27 mouse cellular contexts compared by ENCODE assay signal in the genomic region with DNA sequence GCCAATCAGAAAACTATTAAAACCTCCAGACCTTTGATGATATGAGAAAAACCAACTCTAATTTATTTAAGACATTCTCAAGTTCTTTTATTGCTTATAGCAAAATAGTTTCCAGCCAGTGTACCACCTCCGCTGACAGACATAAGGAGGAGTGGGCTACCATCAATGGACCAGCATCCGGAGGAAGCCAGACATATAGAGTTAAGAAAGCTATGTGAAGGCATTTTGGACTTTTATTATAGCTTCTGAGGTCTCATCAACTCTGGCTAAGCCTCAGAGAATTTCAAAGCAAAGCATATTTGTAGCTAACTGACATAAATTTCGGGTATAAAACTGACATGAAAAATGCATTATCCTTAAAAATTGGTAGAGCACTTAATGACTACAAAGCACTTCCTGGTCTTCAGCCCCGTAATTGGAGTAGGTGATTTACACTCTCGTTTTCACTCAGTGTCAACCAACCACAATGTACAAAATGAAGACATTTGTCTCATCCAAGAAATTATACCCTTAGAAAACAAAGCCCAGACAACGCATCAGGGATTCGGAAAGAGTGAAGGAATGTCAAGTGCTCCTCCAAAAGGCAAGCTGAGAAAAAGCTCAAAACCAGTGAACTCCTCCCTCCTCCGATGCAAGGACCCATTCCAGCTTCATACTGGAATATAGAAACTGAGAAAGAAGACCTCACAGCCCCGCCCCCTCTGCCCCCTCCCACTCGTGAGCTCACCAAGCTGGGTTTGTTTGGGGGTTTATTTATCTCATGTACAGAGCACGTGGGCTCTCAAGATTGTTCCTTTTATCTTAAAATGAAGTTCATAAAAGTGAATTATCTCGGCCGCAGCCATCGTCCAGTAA.
A peak's percentile ranks its signal among the peaks of the same experiment; 100 is the strongest.
DNase-seq lines count a peak whose midpoint lies in the region; ATAC-seq and TF ChIP-seq lines count a peak whose summit lies in the region.
"Had no signal": no experiment of that assay in that cellular context is flagged by ENCODE, and none has a peak within 500 bp of the region (broad histone marks: within the 10 kb centered on the region; RNA-seq: fewer than 3 reads in every experiment).

No protein-coding gene starts in this region.

- peak; percentile 57 for ATAC-seq in kidney, embryonic 15.5 days (replicated peaks; ENCODE audit: low FRiP score)
- no peak for ATAC-seq in stomach, embryonic 14.5 days (ENCODE audit: insufficient number of reproducible peaks, insufficient read depth, low FRiP score, low read depth)
- no peak for ATAC-seq in stomach, postnatal 0 days (ENCODE audit: low FRiP score, low TSS enrichment)
- no peak for ATAC-seq in stomach, embryonic 16.5 days (ENCODE audit: insufficient read depth, low FRiP score)
- ATAC-seq: activated CD4-positive, CD25-positive, alpha-beta regulatory T cell, adult 4 months; forebrain, embryonic 15.5 days had no signal

- H3K9me3 ChIP-seq in kidney, embryonic 15.5 days (replicated peaks) = no peaks in the 10 kb centered on the region
- H3K9me3 ChIP-seq in stomach, embryonic 14.5 days (ENCODE audit: control insufficient read depth, low read depth, low read length) = no peaks in the 10 kb centered on the region
- H3K9me3 ChIP-seq in stomach, postnatal 0 days (ENCODE audit: control insufficient read depth, low read length) = no peaks in the 10 kb centered on the region
- no peaks in the 10 kb centered on the region for H3K9me3 ChIP-seq in stomach, embryonic 16.5 days (replicated peaks; ENCODE audit: control insufficient read depth, low read length)
- H3K9me3 ChIP-seq: forebrain, embryonic 10.5 days; forebrain, embryonic 15.5 days; hindbrain, embryonic 12.5 days; midbrain, embryonic 10.5 days; neural tube, embryonic 12.5 days had no signal

- no peak for TF ChIP-seq EP300 in stomach, postnatal 0 days (optimal IDR thresholded peaks at IDR 0.05)

- WGBS in kidney, embryonic 15.5 days = 45% methylated on average over 14 of the region's 14 CpGs
- 79% methylated on average over 14 of the region's 14 CpGs for WGBS in stomach, embryonic 14.5 days
- 85% methylated on average over 14 of the region's 14 CpGs for WGBS in stomach, postnatal 0 days
- 80% methylated on average over 14 of the region's 14 CpGs for WGBS in stomach, embryonic 16.5 days

- peak overlapping the region; percentile 88 for H3K27ac ChIP-seq in kidney, embryonic 15.5 days
- H3K27ac ChIP-seq in stomach, embryonic 14.5 days (ENCODE audit: low read length) = peak overlapping the region; percentile 77
- no peak overlapping the region for H3K27ac ChIP-seq in stomach, postnatal 0 days (replicated peaks)
- H3K27ac ChIP-seq in stomach, embryonic 16.5 days (ENCODE audit: low read length) = peak overlapping the region; percentile 88
- H3K27ac ChIP-seq: forebrain, embryonic 10.5 days; forebrain, embryonic 15.5 days; hindbrain, embryonic 12.5 days; hindbrain, postnatal 0 days; midbrain, embryonic 10.5 days; neural tube, embryonic 12.5 days had no signal

- H3K27me3 ChIP-seq in kidney, embryonic 15.5 days = no peaks in the 10 kb centered on the region
- no peaks in the 10 kb centered on the region for H3K27me3 ChIP-seq in stomach, embryonic 14.5 days (ENCODE audit: control insufficient read depth, insufficient read depth, low read length)
- H3K27me3 ChIP-seq in stomach, postnatal 0 days (ENCODE audit: control insufficient read depth, insufficient read depth, low read length) = no peaks in the 10 kb centered on the region
- H3K27me3 ChIP-seq in stomach, embryonic 16.5 days (ENCODE audit: control insufficient read depth, insufficient read depth, low read length) = no peaks in the 10 kb centered on the region
- H3K27me3 ChIP-seq: forebrain, embryonic 15.5 days; hindbrain, embryonic 12.5 days; neural tube, embryonic 12.5 days had no signal

- intact Hi-C loops in left cerebral cortex, postnatal 25 days (cut with DNase I) = no loop called here

- TF ChIP-seq CTCF in stomach, postnatal 0 days (IDR thresholded peaks at IDR 0.05; ENCODE audit: low read depth) = no peak

- H3K4me2 ChIP-seq in kidney, embryonic 15.5 days = no peak overlapping the region
- H3K4me2 ChIP-seq in stomach, embryonic 14.5 days (replicated peaks; ENCODE audit: low read depth, low read length) = no peak overlapping the region
- no peak overlapping the region for H3K4me2 ChIP-seq in stomach, postnatal 0 days (replicated peaks; ENCODE audit: low read depth)
- H3K4me2 ChIP-seq in stomach, embryonic 16.5 days (ENCODE audit: low read depth, low read length) = no peak overlapping the region
- H3K4me2 ChIP-seq: forebrain, embryonic 15.5 days; heart, embryonic 11.5 days; hindbrain, embryonic 12.5 days; neural tube, embryonic 12.5 days had no signal

- H3K4me1 ChIP-seq in kidney, embryonic 15.5 days = peaks cover 22% of the 10 kb centered on the region
- peaks cover 7% of the 10 kb centered on the region for H3K4me1 ChIP-seq in stomach, embryonic 14.5 days (ENCODE audit: control insufficient read depth, insufficient read depth, low read length)
- no peaks in the 10 kb centered on the region for H3K4me1 ChIP-seq in stomach, postnatal 0 days (replicated peaks; ENCODE audit: control insufficient read depth, insufficient read depth)
- H3K4me1 ChIP-seq in stomach, embryonic 16.5 days (ENCODE audit: control insufficient read depth, insufficient read depth, low read length) = peaks cover 7% of the 10 kb centered on the region
- H3K4me1 ChIP-seq: neural tube, embryonic 12.5 days had no signal

- H3K4me3 ChIP-seq in kidney, embryonic 15.5 days (replicated peaks) = no peak overlapping the region
- H3K4me3 ChIP-seq in stomach, embryonic 14.5 days (ENCODE audit: low read depth, low read length) = no peak overlapping the region
- no peak overlapping the region for H3K4me3 ChIP-seq in stomach, postnatal 0 days (ENCODE audit: low read depth, low read length)
- no peak overlapping the region for H3K4me3 ChIP-seq in stomach, embryonic 16.5 days (replicated peaks; ENCODE audit: low read length)
- H3K4me3 ChIP-seq: forebrain, embryonic 10.5 days; forebrain, embryonic 15.5 days; hindbrain, embryonic 12.5 days; midbrain, embryonic 10.5 days; myocyte; neural tube, embryonic 12.5 days had no signal

- DNase-seq in kidney, postnatal 25 days = no peak
- DNase-seq in kidney, postnatal 4 days = peak; percentile 55 to 60
- no peak for DNase-seq in kidney, adult 18-20 months
- DNase-seq in stomach, postnatal 0 days (ENCODE audit: low spot score) = no peak
- no peak for DNase-seq in left cerebral cortex, postnatal 25 days (ENCODE audit: low spot score in 2 of 2)
- DNase-seq: adrenal gland, adult 2 months; adrenal gland, postnatal 36 days; B cell, adult 2 months; cerebellum, adult 2 months; cerebellum, postnatal 14 days; gastrocnemius, postnatal 36 days; heart, adult 18-20 months; heart, postnatal 36 days; lung, postnatal 10 days; thymus, postnatal 14 days had no signal

- no peaks in the 10 kb centered on the region for H3K36me3 ChIP-seq in kidney, embryonic 15.5 days
- no peaks in the 10 kb centered on the region for H3K36me3 ChIP-seq in stomach, embryonic 14.5 days (ENCODE audit: control insufficient read depth, insufficient read depth, low read length)
- H3K36me3 ChIP-seq in stomach, postnatal 0 days (ENCODE audit: control insufficient read depth, insufficient read depth, low read length) = no peaks in the 10 kb centered on the region
- H3K36me3 ChIP-seq in stomach, embryonic 16.5 days (ENCODE audit: control insufficient read depth, insufficient read depth, low read length) = no peaks in the 10 kb centered on the region
- H3K36me3 ChIP-seq: forebrain, embryonic 10.5 days; forebrain, embryonic 15.5 days; hindbrain, embryonic 12.5 days; midbrain, embryonic 10.5 days; neural tube, embryonic 12.5 days had no signal

- no peak overlapping the region for H3K9ac ChIP-seq in kidney, embryonic 15.5 days
- no peak overlapping the region for H3K9ac ChIP-seq in stomach, embryonic 14.5 days (replicated peaks; ENCODE audit: low read depth, low read length)
- H3K9ac ChIP-seq in stomach, postnatal 0 days (ENCODE audit: low read length) = no peak overlapping the region
- H3K9ac ChIP-seq in stomach, embryonic 16.5 days (ENCODE audit: low read length) = no peak overlapping the region
- H3K9ac ChIP-seq: forebrain, embryonic 15.5 days; hindbrain, embryonic 12.5 days; neural tube, embryonic 12.5 days had no signal

Comparison
In these comparisons a context has a peak if more than half of its experiments do, and no peak if none do; other contexts are left out.
1. DNase-seq: peak in kidney, postnatal 4 days (2 of 2); none in kidney, postnatal 25 days (0 of 2), kidney, adult 18-20 months (single experiment), stomach, postnatal 0 days (single experiment) and left cerebral cortex, postnatal 25 days (0 of 2).